Mouse (Mus musculus) ovary, postnatal 14 days (tissue): ENCODE measurements around the gene Cdkn3.
"Not testable (repeated sequence)": the region's sequence is repeated elsewhere in the genome, so short reads cannot be mapped to it uniquely, and the experiment has no call there.

Source experiments
- DNase-seq: peaks from one replicate; pipeline ENCODE4 v3.0.0; 2022; ENCODE audit warnings: low spot score

Cdkn3 gene

GRCm38 (mm10) chr14:46760355-46761029 lies at the start of gene Cdkn3:
Cdkn3 (plus strand) TSS chr14:46760541.
- DNase-seq = peak; percentile 86

DNA sequence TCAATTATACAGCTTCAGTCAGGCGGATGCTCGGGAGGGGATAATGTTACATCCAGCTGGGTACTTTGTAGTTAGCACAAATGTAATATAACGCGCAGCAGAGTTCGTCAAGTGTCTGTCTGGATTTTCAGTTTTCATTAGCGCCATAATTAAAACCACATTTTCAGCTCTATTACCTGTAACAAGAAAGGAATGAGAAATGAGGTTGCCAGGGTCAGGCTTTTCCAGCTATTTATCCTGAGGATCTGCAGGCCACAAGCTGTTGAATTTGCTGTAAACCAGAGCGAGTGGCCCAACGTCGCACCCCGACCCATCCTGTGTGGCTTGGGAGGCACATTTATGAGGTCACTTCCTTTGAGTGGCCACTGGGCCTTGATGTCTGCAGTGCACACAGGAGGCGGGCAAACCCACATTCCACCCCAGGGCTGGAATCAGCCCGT lies 41.8 kb upstream of the Cdkn3 start:
- DNase-seq = no peak

DNA sequence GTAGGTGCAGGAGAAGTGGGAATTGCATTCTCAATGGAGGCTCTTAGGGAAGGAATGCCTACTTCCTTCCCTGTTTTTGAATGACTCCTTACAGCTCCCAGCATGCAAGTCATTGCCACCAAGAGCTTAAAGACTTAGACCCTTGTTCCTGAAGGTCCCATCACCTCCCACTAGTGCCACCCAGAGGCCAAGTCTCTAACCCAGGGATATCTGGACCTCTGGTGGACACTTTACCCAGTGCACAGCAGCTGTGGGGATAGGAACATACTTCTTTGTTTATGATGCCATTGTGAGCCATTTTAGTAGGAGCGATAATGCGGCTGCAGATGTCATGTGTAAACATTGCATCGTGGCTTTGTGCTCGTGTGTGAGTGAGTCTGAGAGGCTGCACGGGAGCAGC lies 38.3 kb upstream of the Cdkn3 start:
- peak; percentile 30 for DNase-seq

GRCm38 (mm10) chr14:46723828-46724227 lies 36.5 kb upstream of the Cdkn3 start:
- DNase-seq = peak; percentile 11

- no peak for DNase-seq
These were observed 35.4 kb upstream of the Cdkn3 start for GRCm38 (mm10) chr14:46724941-46725340.

DNA sequence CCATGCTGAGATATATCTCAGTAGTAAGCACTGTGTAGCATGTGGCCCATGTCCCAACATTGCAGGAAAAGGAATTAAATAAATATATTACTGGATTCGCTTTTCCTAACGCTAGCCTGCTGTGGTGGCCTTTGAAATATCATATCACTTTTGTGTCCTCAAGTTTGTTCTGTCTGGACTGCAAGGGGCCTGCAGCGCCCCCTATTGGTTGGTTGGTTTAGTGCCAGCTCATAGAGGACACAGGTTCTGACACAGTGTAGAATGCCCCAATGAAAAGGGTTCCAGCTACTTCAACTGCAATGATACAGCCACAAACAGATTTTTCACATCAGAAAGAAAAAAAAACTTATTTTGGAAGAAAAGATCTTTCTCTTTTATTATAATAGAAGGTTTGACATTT lies 34.6 kb upstream of the Cdkn3 start:
- no peak for DNase-seq

DNA sequence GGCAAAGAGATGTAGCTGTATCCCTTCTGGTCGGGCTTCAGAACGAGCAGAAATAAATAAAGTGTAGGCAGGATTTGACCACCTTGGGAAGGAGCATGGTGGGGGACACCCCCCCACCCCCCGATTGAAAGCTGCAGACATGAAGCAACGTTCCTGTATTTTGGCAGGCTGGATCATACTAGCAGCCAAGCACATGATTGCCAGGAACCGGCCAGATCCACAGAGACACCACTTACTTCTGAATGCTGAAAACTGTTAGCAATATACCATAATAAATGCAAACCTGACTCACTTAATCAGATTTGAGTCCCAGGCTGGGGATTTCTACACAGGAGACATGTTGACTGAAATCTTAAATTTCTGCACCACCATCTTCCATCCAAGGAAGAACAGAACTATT lies 26.1 kb upstream of the Cdkn3 start:
- DNase-seq = no peak

- DNase-seq = no peak
These were observed 25.4 kb upstream of the Cdkn3 start for GRCm38 (mm10) chr14:46734761-46735455.

DNA sequence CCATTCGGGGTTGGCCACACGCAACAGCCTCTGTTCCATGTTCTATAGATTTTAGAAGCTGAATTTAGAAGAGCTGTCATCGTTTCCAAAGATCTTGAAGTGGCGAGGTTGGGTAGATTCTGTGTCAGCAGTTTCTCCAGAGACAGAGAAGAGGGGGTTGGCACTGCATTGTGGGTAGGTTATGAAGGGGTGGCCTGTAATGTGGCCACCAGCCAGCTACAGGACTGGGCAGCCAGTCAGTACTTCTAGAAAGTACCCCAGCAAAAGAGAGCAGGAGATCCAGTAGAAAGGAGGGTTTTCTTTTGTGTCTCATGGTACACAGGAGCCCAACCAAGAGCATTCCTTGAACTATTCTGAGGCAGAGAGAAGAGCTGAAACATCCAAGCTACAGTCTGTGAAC lies 24.0 kb upstream of the Cdkn3 start:
- DNase-seq = no peak

DNA sequence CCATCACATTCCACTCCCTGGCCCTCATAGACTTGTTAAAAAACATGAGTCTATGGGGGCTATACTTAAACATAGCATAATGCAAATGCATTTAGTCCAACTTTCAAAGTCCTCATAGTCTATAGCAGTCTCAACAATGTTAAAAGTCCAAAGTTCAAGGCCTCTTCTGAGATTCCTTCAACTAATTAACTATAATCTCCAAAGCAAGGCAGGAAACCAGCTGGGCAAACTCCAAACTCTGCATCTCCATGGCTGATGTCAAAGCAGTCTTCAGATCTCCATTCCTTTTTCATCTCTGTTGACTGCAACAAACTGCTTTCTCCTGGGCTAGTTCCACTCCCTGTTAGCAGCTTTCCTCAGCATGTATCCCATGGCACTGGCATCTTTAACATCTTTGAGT lies 23.0 kb upstream of the Cdkn3 start:
- not testable (repeated sequence) for DNase-seq

- no peak for DNase-seq
These were observed 17.7 kb upstream of the Cdkn3 start for GRCm38 (mm10) chr14:46742674-46743073.

DNA sequence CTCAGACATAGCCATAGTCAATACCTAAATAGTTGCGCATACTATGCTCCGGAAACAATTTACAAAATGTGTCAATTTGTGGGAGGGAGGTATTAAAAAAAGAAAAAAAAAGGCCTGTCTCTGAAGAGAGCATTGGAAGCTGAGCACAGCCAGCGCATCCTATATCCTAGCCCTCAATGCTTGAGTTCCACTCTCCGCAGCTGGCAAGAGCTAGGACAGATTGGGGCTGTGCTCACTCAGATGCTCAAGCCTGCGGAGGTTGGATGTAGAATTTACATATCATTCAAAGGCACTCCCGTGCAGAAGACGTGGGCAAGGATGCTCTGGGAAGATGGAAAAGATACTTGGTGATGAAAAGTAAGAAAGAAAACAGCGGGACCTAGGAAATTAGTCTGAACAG lies 14.9 kb upstream of the Cdkn3 start:
- DNase-seq = no peak

- not testable (repeated sequence) for DNase-seq
These were observed 6.0 kb upstream of the Cdkn3 start for GRCm38 (mm10) chr14:46754371-46754770.

GRCm38 (mm10) chr14:46755851-46756250 lies 4.5 kb upstream of the Cdkn3 start:
- DNase-seq = no peak

GRCm38 (mm10) chr14:46757736-46758135 lies 2.6 kb upstream of the Cdkn3 start:
- DNase-seq = no peak

GRCm38 (mm10) chr14:46759970-46760354 lies 379 bp upstream of the Cdkn3 start:
- no peak for DNase-seq

GRCm38 (mm10) chr14:46761186-46761585 lies 845 bp downstream of the Cdkn3 start:
- no peak for DNase-seq

DNA sequence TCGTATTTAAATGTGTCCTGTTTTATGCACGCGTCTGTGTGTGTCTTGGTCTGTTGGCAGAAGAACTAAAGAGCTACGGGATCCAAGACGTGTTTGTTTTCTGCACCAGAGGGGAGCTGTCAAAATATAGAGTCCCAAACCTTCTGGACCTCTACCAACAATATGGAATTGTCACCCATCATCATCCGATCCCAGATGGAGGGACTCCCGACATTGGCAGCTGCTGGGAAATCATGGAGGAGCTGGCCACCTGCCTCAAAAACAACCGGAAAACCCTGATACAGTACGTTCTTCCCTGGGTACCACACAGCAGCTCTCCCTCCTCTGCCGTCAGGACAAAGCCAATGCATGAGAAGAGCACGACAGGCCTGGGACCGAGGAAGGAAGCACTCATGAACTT lies 6.8 kb downstream of the Cdkn3 start:
- no peak for DNase-seq

DNA sequence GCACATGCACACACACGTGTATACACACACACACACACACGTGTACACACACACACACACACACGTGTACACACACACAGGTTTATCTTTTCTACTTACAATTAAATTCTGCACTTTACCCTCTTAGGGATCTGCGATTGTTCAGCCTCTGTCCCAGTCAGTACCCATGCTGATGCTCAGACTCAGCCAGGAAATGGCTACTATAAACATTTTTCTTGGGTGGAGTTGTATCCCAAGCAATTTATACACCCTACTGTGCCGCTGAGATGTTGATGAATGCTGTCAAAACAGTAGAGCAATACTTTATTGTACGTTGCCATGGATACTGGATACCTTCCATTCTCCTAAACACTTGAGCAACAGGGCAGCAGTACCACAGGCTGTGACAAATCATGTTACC lies 9.7 kb downstream of the Cdkn3 start:
- no peak for DNase-seq

- DNase-seq = no peak
These were observed 18.4 kb downstream of the Cdkn3 start for GRCm38 (mm10) chr14:46778756-46779155.

DNA sequence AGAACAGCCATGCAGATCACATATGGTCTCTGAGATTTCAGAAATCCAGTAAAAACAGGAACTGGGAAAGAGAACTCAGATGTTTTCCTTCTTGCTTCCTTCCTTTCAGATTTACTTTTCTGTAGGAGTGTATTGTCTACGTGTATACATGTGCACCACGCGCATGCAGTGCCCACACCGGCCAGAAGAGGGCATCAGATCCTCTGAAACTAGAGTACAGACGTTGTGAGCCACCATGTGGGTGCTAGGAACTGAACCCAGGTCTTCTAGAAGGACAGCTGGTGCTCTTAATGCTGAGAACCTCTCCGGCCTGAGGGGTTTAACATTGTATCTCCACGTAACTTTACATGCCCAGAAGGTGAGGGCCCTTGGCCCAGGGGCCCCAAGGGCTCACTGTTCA lies 18.9 kb downstream of the Cdkn3 start:
- no peak for DNase-seq

DNA sequence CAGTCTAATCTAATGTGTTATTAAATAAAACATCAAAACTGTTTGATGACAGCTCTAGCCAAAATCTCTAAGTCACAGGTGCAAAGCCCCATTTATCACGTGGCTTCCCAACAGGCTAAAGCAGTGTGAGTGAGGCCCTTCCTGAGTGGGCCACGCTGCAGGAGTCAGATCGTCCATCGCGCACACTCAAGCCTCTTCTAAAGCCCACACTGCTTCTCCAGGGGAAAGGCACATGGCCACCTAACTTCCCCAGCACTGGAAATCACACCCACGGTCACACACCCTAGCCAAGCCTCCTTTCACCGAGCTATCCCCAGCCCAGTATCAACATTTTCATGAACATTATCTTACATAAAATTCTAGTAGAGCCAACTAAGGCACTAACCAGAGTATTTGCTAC lies 20.7 kb downstream of the Cdkn3 start:
- no peak for DNase-seq

- DNase-seq = no peak
These were observed 22.0 kb downstream of the Cdkn3 start for GRCm38 (mm10) chr14:46782187-46782828.
